Mouse (Mus musculus): ENCODE data around the gene Tprg. TPM values are rescaled to one million over a fixed set of nuclear protein-coding genes. Genes with fewer than 3 reads are reported as not detected.

The Tprg gene
- polyA plus RNA-seq, 1 experiment from 2014 or later: 0.21 TPM

- H3K9ac ChIP-seq (ENCODE audit: low read depth, low read length): no peak overlapping the region
- ATAC-seq: no peak
- no peak overlapping the region for H3K4me2 ChIP-seq (ENCODE audit: low read depth, low read length)
- no peaks in the 10 kb centered on the region for H3K4me1 ChIP-seq (ENCODE audit: control insufficient read depth, insufficient read depth, low read length)
- no peaks in the 10 kb centered on the region for H3K27me3 ChIP-seq (replicated peaks; ENCODE audit: control insufficient read depth, insufficient read depth, low read length)
- 54% methylated on average over 4 of the region's 4 CpGs for WGBS
- no peak overlapping the region for H3K27ac ChIP-seq (ENCODE audit: low read length)
- H3K4me3 ChIP-seq (ENCODE audit: low read length): no peak overlapping the region
- no peaks in the 10 kb centered on the region for H3K9me3 ChIP-seq (ENCODE audit: control insufficient read depth, low read length)
- H3K36me3 ChIP-seq (ENCODE audit: control insufficient read depth, insufficient read depth, low read length): no peaks in the 10 kb centered on the region
Observed at GRCm38 (mm10) chr16:25262965-25263364, 23.7 kb upstream of the Tprg start.

GRCm38 (mm10) chr16:25263520-25264149 is 23.0 kb upstream of the Tprg start:
- no peak overlapping the region for H3K27ac ChIP-seq (ENCODE audit: low read length)
- no peaks in the 10 kb centered on the region for H3K9me3 ChIP-seq (ENCODE audit: control insufficient read depth, low read length)
- H3K4me2 ChIP-seq (ENCODE audit: low read depth, low read length): no peak overlapping the region
- H3K4me3 ChIP-seq (ENCODE audit: low read length): no peak overlapping the region
- 37% methylated on average over 9 of the region's 9 CpGs for WGBS
- no peaks in the 10 kb centered on the region for H3K36me3 ChIP-seq (ENCODE audit: control insufficient read depth, insufficient read depth, low read length)
- no peak for ATAC-seq
- H3K4me1 ChIP-seq (ENCODE audit: control insufficient read depth, insufficient read depth, low read length): no peaks in the 10 kb centered on the region
- no peak overlapping the region for H3K9ac ChIP-seq (ENCODE audit: low read depth, low read length)
- H3K27me3 ChIP-seq (replicated peaks; ENCODE audit: control insufficient read depth, insufficient read depth, low read length): no peaks in the 10 kb centered on the region

- H3K9me3 ChIP-seq (ENCODE audit: control insufficient read depth, low read length): no peaks in the 10 kb centered on the region
- no peaks in the 10 kb centered on the region for H3K27me3 ChIP-seq (replicated peaks; ENCODE audit: control insufficient read depth, insufficient read depth, low read length)
- no peaks in the 10 kb centered on the region for H3K36me3 ChIP-seq (ENCODE audit: control insufficient read depth, insufficient read depth, low read length)
- H3K4me2 ChIP-seq (ENCODE audit: low read depth, low read length): no peak overlapping the region
- H3K9ac ChIP-seq (ENCODE audit: low read depth, low read length): no peak overlapping the region
- 74% methylated on average over 11 of the region's 11 CpGs for WGBS
- no peak overlapping the region for H3K4me3 ChIP-seq (ENCODE audit: low read length)
- no peaks in the 10 kb centered on the region for H3K4me1 ChIP-seq (ENCODE audit: control insufficient read depth, insufficient read depth, low read length)
- no peak for ATAC-seq
- no peak overlapping the region for H3K27ac ChIP-seq (ENCODE audit: low read length)
Observed at GRCm38 (mm10) chr16:25265177-25265576, 21.4 kb upstream of the Tprg start.

- WGBS: 44% methylated on average over 4 of the region's 4 CpGs
- no peak overlapping the region for H3K4me2 ChIP-seq (ENCODE audit: low read depth, low read length)
- H3K4me3 ChIP-seq (ENCODE audit: low read length): no peak overlapping the region
- H3K27ac ChIP-seq (ENCODE audit: low read length): no peak overlapping the region
- H3K36me3 ChIP-seq (ENCODE audit: control insufficient read depth, insufficient read depth, low read length): no peaks in the 10 kb centered on the region
- H3K4me1 ChIP-seq (ENCODE audit: control insufficient read depth, insufficient read depth, low read length): no peaks in the 10 kb centered on the region
- no peaks in the 10 kb centered on the region for H3K27me3 ChIP-seq (replicated peaks; ENCODE audit: control insufficient read depth, insufficient read depth, low read length)
- no peak for ATAC-seq
- H3K9ac ChIP-seq (ENCODE audit: low read depth, low read length): no peak overlapping the region
- no peaks in the 10 kb centered on the region for H3K9me3 ChIP-seq (ENCODE audit: control insufficient read depth, low read length)
Observed at GRCm38 (mm10) chr16:25268276-25268675, 18.3 kb upstream of the Tprg start.

- no peak overlapping the region for H3K9ac ChIP-seq (ENCODE audit: low read depth, low read length)
- no peaks in the 10 kb centered on the region for H3K36me3 ChIP-seq (ENCODE audit: control insufficient read depth, insufficient read depth, low read length)
- no peak; the same call in 1 of the 2 replicates for ATAC-seq
- H3K27ac ChIP-seq (ENCODE audit: low read length): no peak overlapping the region
- 0 out of 2 replicates have a peak, but pooled peaks cover 3% of the 10 kb centered on the region for H3K4me1 ChIP-seq (ENCODE audit: control insufficient read depth, insufficient read depth, low read length)
- H3K9me3 ChIP-seq (ENCODE audit: control insufficient read depth, low read length): no peaks in the 10 kb centered on the region
- WGBS: 73% methylated on average over 4 of the region's 4 CpGs
- H3K4me3 ChIP-seq (ENCODE audit: low read length): no peak overlapping the region
- H3K4me2 ChIP-seq (ENCODE audit: low read depth, low read length): no peak overlapping the region
- H3K27me3 ChIP-seq (replicated peaks; ENCODE audit: control insufficient read depth, insufficient read depth, low read length): no peaks in the 10 kb centered on the region
Observed at GRCm38 (mm10) chr16:25282563-25282962, 4.1 kb upstream of the Tprg start.

GRCm38 (mm10) chr16:25293753-25294152 is 7.1 kb downstream of the Tprg start:
- H3K4me2 ChIP-seq (ENCODE audit: low read depth, low read length): no peak overlapping the region
- H3K9ac ChIP-seq (ENCODE audit: low read depth, low read length): no peak overlapping the region
- no peaks in the 10 kb centered on the region for H3K27me3 ChIP-seq (replicated peaks; ENCODE audit: control insufficient read depth, insufficient read depth, low read length)
- ATAC-seq: no peak
- 83% methylated on average over 2 of the region's 2 CpGs for WGBS
- H3K27ac ChIP-seq (ENCODE audit: low read length): no peak overlapping the region
- H3K4me1 ChIP-seq (ENCODE audit: control insufficient read depth, insufficient read depth, low read length): no peaks in the 10 kb centered on the region
- no peaks in the 10 kb centered on the region for H3K36me3 ChIP-seq (ENCODE audit: control insufficient read depth, insufficient read depth, low read length)
- no peak overlapping the region for H3K4me3 ChIP-seq (ENCODE audit: low read length)
- H3K9me3 ChIP-seq (ENCODE audit: control insufficient read depth, low read length): no peaks in the 10 kb centered on the region

- no peak overlapping the region for H3K9ac ChIP-seq (ENCODE audit: low read depth, low read length)
- H3K9me3 ChIP-seq (ENCODE audit: control insufficient read depth, low read length): no peaks in the 10 kb centered on the region
- peak; percentile 99 for ATAC-seq
- no peaks in the 10 kb centered on the region for H3K36me3 ChIP-seq (ENCODE audit: control insufficient read depth, insufficient read depth, low read length)
- H3K4me2 ChIP-seq (ENCODE audit: low read depth, low read length): no peak overlapping the region
- no peak overlapping the region for H3K27ac ChIP-seq (ENCODE audit: low read length)
- no peaks in the 10 kb centered on the region for H3K4me1 ChIP-seq (ENCODE audit: control insufficient read depth, insufficient read depth, low read length)
- no peak overlapping the region for H3K4me3 ChIP-seq (ENCODE audit: low read length)
- H3K27me3 ChIP-seq (replicated peaks; ENCODE audit: control insufficient read depth, insufficient read depth, low read length): no peaks in the 10 kb centered on the region
- WGBS: 70% methylated on average over 11 of the region's 11 CpGs
Observed at GRCm38 (mm10) chr16:25295546-25295945, 8.9 kb downstream of the Tprg start.

GRCm38 (mm10) chr16:25296746-25297145 is 10.1 kb downstream of the Tprg start:
- Histone ChIP-seq H3K4me1 (ENCODE audit: control insufficient read depth, insufficient read depth, low read length) (no peaks in the 10 kb centered on the region), H3K27me3 (replicated peaks; ENCODE audit: control insufficient read depth, insufficient read depth, low read length) (no peaks in the 10 kb centered on the region), H3K9ac (ENCODE audit: low read depth, low read length) (no peak overlapping the region), H3K4me2 (ENCODE audit: low read depth, low read length) (no peak overlapping the region), H3K36me3 (ENCODE audit: control insufficient read depth, insufficient read depth, low read length) (no peaks in the 10 kb centered on the region), H3K9me3 (ENCODE audit: control insufficient read depth, low read length) (no peaks in the 10 kb centered on the region), H3K4me3 (ENCODE audit: low read length) (no peak overlapping the region), H3K27ac (ENCODE audit: low read length) (no peak overlapping the region)
- 81% methylated on average over 5 of the region's 5 CpGs for WGBS
- ATAC-seq: no peak

GRCm38 (mm10) chr16:25298204-25298603 is 11.6 kb downstream of the Tprg start:
- 74% methylated on average over 1 of the region's 1 CpGs for WGBS
- H3K4me1 ChIP-seq (ENCODE audit: control insufficient read depth, insufficient read depth, low read length): no peaks in the 10 kb centered on the region
- ATAC-seq: no peak

GRCm38 (mm10) chr16:25302616-25303015 is 16.0 kb downstream of the Tprg start:
- Histone ChIP-seq H3K4me2 (ENCODE audit: low read depth, low read length) (no peak overlapping the region), H3K27me3 (replicated peaks; ENCODE audit: control insufficient read depth, insufficient read depth, low read length) (no peaks in the 10 kb centered on the region), H3K4me3 (ENCODE audit: low read length) (no peak overlapping the region), H3K9me3 (ENCODE audit: control insufficient read depth, low read length) (no peaks in the 10 kb centered on the region), H3K9ac (ENCODE audit: low read depth, low read length) (no peak overlapping the region), H3K4me1 (ENCODE audit: control insufficient read depth, insufficient read depth, low read length) (no peaks in the 10 kb centered on the region), H3K27ac (ENCODE audit: low read length) (no peak overlapping the region), H3K36me3 (ENCODE audit: control insufficient read depth, insufficient read depth, low read length) (no peaks in the 10 kb centered on the region)
- 90% methylated on average over 4 of the region's 4 CpGs for WGBS
- no peak for ATAC-seq

More at GRCm38 (mm10) chr16:25298204-25298603, 11.6 kb downstream of the Tprg start:
- no peak overlapping the region for H3K4me2 ChIP-seq (ENCODE audit: low read depth, low read length)
- H3K9me3 ChIP-seq (ENCODE audit: control insufficient read depth, low read length): no peaks in the 10 kb centered on the region
- H3K36me3 ChIP-seq (ENCODE audit: control insufficient read depth, insufficient read depth, low read length): no peaks in the 10 kb centered on the region
- H3K27ac ChIP-seq (ENCODE audit: low read length): no peak overlapping the region
- H3K4me3 ChIP-seq (ENCODE audit: low read length): no peak overlapping the region
- no peak overlapping the region for H3K9ac ChIP-seq (ENCODE audit: low read depth, low read length)
- no peaks in the 10 kb centered on the region for H3K27me3 ChIP-seq (replicated peaks; ENCODE audit: control insufficient read depth, insufficient read depth, low read length)

Measured in intestine, embryonic 16.5 days (tissue).